Mouse (Mus musculus) layer of hippocampus, postnatal 10 days (tissue): ENCODE results near the gene Hbq1b. TPM values are rescaled to one million over a fixed set of nuclear protein-coding genes. Genes with fewer than 3 reads are reported as not detected.
"Not testable (repeated sequence)": the region's sequence is repeated elsewhere in the genome, so short reads cannot be mapped to it uniquely, and the experiment has no call there.

Experiments used
- DNase-seq, 2 experiments: peaks; one replicate each; pipeline ENCODE4 v3.0.0; 2021; ENCODE audit warnings: low spot score in 2 of 2
- total RNA-seq, 2 experiments: library from RNA; stranded (reverse); gene quantifications; 2 replicates each; pipeline ENCODE4 v1.2.3; 2021

The Hbq1b gene
- total RNA-seq, 2 experiments from 2014 or later, result 2.3 to 4.1 TPM

DNA sequence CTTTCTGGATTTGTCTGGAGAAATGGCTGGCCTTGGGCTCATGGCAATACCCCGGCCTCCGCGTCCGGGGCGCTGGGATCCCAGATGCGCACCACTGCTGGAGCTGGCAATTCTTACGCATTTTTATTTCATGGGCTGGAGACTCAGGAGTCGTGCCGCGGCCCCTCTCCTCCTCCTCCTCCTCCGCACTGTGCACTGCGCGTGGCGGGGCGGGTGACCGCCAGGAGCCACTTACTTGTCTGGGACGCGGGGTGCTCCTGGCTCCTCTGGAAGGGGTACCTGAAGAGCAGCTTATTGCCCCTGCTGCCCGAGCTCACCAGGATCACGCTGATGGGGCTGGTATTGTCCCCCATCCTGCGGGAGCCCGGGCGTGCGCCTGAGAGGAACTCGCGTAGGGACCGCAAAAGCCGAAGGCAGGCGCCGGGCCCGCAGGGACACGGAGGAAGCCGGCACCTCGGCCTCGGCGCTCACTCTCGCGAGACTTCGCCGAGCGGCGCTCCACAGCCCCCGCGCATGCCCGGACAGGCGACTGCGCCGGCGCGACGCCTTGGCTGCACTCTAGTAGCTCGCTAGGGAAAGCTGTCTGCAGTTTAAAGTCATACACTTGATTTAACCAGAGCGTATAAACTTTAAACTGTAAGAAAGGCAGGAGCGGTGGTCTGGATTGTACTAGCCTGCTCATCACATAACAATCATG lies 19.4 kb upstream of the Hbq1b start, which contains the start of gene Nprl3:
TSS of gene Nprl3 (minus strand) at position 520 of the 697 bp plus-strand sequence.
- peak; percentile 95 to 97 for DNase-seq

GRCm38 (mm10) chr11:32267964-32268363 lies 18.8 kb upstream of the Hbq1b start:
- no peak for DNase-seq

- no peak for DNase-seq
Measured at GRCm38 (mm10) chr11:32268952-32269351, 17.8 kb upstream of the Hbq1b start.

- DNase-seq, result no peak
Measured at GRCm38 (mm10) chr11:32271178-32271577, 15.6 kb upstream of the Hbq1b start.

GRCm38 (mm10) chr11:32276347-32276746 lies 10.4 kb upstream of the Hbq1b start, which contains the start of gene Hba-x:
Hba-x (plus strand) TSS chr11:32276400.
- DNase-seq, result no peak

DNA sequence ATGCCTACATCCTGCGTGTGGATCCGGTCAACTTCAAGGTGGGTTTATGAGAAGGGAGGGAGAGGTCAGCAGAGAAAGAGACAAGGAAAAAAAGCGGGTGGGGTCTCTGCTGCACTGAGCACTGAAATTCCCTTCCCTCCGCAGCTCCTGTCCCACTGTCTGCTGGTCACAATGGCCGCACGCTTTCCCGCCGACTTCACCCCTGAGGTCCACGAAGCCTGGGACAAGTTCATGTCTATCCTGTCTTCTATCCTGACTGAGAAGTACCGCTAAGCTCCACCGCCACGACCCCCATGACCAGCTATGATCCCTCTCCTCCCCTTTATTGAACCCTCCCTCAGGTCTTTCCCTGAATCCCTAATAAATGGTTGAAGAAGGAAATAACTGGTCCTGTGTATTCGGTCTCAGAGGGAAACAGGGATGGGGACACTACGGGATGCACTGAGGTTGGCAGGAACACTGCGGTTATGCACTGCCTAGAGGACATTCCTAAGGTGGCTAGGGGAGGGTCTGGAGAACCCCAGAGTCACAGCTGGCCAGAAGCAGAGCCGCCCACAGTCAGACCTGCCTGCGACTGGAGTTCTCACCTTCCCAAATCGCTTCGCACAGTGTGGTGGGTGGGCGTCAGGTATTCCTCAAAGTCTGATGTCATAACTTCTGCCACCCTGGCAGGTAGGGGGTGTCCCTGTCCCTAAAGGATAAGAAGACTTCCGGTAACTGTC lies 8.9 kb upstream of the Hbq1b start:
- no peak for DNase-seq

DNA sequence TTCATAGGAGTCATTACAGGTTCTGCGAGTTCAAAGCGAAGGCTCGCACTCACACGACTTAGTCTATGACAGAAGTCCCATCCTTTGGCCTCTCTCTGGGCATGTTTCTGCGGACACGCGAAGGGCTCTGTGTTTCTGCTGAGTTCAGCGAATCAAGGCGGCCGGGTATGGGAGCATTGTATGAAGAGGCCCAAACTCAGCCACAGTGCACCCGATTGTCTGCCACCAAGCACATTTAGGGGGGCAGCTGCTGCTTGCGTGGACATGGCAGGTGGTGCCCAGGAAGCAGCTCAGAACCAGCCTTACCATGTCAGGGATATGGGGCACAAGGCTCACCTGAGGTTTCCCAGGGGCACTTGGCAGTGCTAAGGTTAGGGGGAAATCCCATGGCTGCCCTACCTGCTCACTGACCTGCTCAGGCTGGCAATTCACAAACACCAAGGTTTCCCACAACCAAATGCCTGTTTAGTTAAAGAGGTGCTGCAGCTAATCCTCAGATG lies 8.3 kb upstream of the Hbq1b start:
- no peak for DNase-seq

DNA sequence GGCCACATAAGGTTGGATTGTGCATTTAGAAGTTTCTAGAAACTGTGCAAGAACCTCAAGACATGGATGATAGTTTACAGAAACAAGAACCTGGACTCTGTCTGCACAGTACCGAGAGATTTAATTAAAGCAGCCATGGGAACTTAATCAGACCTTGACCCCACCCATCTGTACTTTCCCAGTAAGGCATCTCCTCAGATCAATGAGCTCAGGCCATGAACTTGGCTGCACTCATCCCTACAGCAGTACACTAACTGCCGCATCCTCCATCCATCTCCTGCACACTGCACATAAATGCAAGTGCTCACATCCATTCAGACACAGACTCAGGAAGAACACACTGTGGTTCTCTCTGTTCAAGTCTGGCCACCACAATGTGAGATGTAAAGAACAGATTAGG lies 6.1 kb upstream of the Hbq1b start:
- DNase-seq, result no peak

GRCm38 (mm10) chr11:32281416-32282144 lies 5.2 kb upstream of the Hbq1b start:
- no peak for DNase-seq

DNA sequence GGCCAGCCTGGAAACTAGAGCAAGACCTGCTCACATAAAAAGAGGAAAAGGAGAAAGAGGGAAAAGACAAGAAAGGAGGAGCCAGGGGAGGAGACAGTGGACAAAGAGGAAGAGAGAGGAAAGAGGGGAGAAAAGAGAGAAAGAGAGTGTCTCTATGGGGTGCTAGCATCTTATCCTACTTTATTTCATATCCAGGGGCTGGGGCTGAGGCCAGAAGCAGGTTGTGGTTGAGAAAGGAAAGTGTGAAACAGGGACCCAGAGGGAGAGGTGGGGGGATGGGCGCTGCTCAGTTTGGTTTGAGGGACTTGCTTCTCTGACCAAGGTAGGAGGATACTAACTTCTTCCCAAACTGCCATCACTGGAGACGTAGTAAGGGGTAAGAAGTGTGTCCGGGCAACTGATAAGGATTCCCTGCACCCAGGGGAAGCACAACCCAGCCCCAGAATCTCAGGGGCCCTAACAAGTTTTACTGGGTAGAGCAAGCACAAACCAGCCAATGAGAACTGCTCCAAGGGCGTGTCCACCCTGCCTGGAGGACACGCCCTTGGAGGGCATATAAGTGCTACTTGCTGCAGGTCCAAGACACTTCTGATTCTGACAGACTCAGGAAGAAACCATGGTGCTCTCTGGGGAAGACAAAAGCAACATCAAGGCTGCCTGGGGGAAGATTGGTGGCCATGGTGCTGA lies 3.5 kb upstream of the Hbq1b start, which contains the start of gene Hba-a1:
TSS of gene Hba-a1 (plus strand) at position 421 of the 687 bp plus-strand sequence.
- not testable (repeated sequence) for DNase-seq

- not testable (repeated sequence) for DNase-seq
Measured at GRCm38 (mm10) chr11:32284582-32284981, 2.2 kb upstream of the Hbq1b start.

- no peak for DNase-seq
Measured at GRCm38 (mm10) chr11:32285031-32285775, 1.6 kb upstream of the Hbq1b start.

- DNase-seq, result not testable (repeated sequence)
Measured at GRCm38 (mm10) chr11:32285887-32286286, 878 bp upstream of the Hbq1b start.

DNA sequence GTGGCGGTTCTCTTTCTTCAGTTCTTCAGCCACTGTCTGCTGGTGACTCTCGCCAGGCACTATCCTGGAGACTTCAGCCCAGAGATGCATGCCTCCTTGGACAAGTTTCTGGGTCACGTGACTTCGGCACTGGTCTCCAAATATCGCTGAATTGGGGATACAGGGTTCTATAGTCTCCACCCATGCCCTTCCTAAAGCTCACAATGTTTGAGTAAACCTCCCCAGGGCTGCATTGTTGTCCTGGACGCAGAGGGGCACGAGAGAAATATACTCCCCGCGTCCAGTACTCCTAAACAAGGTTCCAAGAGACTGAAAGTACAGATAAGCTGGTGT lies 694 bp downstream of the Hbq1b start:
- no peak for DNase-seq

DNA sequence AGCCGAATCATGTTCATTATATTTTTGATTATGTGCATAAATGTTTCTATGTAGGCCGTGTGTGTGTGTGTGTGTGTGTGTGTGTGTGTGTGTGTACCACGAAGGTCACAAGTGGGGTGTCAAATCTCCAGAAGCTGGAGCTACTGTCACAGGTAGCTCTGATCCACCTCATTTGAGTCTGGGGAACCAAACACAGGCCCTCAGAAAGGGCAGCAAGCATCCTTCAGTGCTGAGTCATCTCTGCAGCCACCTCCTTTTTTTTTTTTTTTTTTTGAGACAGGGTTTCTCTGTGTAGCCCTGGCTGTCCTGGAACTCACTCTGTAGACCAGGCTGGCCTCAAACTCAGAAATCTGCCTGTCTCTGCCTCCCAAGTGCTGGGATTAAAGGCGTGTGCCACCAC lies 6.1 kb downstream of the Hbq1b start:
- DNase-seq, result not testable (repeated sequence)

- not testable (repeated sequence) for DNase-seq
Measured at GRCm38 (mm10) chr11:32293479-32293878, 6.7 kb downstream of the Hbq1b start.

DNA sequence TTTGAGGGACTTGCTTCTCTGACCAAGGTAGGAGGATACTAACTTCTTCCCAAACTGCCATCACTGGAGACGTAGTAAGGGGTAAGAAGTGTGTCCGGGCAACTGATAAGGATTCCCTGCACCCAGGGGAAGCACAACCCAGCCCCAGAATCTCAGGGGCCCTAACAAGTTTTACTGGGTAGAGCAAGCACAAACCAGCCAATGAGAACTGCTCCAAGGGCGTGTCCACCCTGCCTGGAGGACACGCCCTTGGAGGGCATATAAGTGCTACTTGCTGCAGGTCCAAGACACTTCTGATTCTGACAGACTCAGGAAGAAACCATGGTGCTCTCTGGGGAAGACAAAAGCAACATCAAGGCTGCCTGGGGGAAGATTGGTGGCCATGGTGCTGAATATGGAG lies 9.4 kb downstream of the Hbq1b start, which contains the start of gene Hba-a2:
TSS of gene Hba-a2 (plus strand) at position 287 of the 400 bp plus-strand sequence.
- DNase-seq, result not testable (repeated sequence)

GRCm38 (mm10) chr11:32297417-32297816 lies 10.7 kb downstream of the Hbq1b start:
- DNase-seq, result not testable (repeated sequence)

DNA sequence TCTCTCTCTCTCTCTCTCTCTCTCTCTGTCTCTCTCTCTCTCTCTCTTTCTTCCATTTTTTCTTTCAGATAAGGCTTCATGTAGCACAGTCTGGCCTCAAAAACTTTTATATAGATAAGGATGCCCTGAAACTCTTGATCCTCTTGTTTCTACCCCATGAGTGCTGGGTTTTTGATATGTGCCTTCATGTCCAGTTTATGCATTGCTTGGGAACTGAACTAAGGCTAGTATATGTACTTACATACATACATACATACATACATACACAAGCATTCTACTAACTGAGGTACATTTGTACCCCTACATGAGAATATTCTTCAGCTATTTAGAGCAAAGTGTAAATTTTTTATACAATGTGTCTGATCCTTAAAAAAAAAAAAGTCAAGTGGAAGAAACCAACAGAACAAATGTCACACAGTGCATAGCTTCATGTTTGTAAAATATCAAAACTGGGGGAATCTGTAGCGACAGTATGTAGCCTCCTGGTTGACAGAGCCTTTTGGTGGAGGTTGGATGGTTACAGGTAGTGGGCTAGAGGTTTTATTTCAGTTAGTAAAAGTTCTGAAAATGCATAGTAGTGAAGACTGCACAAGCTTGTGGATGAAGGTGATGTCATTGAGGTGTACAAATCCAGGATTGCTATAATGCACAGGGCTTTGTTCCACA lies 11.2 kb downstream of the Hbq1b start:
- DNase-seq, result no peak

DNA sequence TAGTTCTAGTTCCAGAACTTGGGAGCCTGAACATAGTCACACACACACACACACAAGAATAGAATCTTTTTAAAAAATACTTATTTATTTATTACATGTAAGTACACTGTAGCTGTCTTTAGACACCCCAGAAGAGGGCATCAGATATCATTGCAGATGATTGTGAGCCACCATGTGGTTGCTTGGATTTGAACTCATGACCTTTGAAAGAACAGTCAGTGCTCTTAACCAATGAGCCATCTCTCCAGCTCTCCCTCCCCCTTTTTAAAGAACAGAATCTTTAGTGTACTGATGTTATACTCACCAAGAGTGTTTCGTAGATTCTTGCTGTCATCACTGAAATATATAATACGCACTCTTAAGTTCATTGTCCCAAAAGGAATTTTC lies 11.8 kb downstream of the Hbq1b start:
- DNase-seq, result no peak
